Mouse (Mus musculus): ENCODE results near the gene Pigq.

Pigq gene

GRCm38 (mm10) chr17:25883268-25883667, 61.5 kb downstream of the Pigq start:
- in situ Hi-C loops (cut with MseI, MboI): no loop called here

- in situ Hi-C loops (cut with MseI, MboI): no loop called here
Measured at GRCm38 (mm10) chr17:25882306-25882705, 62.4 kb downstream of the Pigq start.

GRCm38 (mm10) chr17:25881691-25882090, 63.0 kb downstream of the Pigq start:
- in situ Hi-C loops (cut with MseI, MboI): no loop called here

DNA sequence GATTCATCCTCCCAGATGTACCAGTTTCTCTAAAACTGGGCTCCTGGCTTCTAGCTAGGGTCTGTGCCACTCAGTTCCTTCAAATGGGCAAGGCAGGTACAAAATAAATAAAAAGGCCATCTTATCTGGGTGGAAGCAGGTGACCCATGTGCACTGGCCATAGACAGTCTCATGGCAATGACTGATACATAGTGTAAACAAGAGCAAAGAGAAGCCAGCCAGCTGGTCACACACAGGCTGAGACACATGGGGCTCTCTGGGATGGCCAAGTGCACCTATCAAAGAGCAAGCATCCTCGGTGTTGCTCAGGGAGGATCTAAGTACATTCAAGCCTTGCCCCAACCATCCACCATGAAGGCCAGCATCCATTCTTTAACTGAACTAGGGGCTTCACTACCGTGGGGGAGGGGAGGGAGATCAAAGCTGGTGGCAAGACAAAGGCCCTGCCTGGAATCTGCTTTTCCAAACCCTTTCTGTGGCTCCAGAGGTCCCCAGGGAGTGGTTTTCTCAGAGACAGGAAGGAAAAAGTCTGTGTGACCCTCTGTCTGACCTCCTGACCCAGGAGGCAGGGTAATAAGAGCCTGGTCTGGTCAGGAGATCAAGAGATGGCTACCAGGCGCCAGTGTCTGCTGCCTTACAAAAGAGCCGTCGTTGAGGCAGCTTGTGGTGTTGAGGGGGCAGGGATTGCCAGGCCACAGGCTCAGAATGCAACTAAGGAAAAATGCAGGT, 63.7 kb downstream of the Pigq start:
- in situ Hi-C loops (cut with MseI, MboI): no loop called here

DNA sequence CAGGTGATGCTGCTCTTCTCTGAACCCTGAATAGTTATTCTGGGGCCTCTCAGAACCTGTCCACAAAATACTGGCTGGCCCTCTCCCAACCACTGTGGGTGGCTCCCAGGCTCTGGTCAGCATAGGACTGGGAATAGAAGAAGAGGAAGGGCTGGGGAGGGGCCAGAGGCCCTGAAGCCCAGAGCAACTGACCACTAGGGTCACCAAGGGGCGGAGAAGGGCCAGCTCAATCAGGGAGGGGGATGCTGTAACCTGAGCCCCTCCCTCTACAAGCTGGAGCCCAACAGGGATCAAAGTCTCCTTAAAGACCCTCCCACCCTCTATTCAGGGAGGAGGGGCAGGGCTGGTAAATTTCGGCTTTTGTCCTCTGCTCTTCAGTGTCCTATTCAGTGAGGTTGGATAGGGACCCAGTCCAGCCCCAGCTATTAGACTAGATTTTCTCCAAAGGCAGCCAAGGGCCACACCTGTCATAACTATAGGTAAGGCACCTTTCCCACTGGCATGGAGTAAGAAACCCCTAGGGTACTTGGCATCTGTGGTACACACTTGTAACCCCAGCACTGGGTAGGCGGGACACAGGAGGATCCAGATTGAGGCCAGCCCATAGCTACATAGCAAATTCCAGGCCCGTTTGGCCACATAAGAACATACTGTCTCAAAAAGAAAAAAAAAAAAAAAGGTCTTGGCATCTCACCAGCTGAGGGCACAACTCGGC, 64.4 kb downstream of the Pigq start, which contains the start of gene Wfikkn1:
TSS of gene Wfikkn1 (minus strand) at position 663 of the 715 bp plus-strand sequence.
- in situ Hi-C loops (cut with MseI, MboI): no loop called here

DNA sequence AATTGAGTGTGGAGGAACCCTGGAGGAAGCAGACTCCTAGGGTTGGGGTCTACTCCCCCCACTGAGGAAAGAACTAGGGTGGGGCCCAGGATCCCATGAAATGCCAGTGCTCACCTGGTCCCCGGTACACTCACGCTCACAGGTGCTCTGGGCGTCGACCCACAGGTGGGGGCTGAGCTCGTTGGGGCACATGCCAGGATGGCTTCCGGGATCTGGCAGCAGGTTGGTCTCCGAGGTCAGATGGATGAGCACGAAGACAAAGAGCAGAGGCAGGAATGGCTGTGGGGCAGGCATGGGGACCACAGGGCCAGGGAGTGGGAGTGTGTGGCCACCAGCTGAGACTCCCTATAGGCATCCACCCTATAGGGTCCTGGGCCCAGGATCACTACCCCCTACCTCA, 65.0 kb downstream of the Pigq start:
- in situ Hi-C loops (cut with MseI, MboI): no loop called here

- in situ Hi-C loops (cut with MseI, MboI): no loop called here
Measured at GRCm38 (mm10) chr17:25879261-25879660, 65.5 kb downstream of the Pigq start.

GRCm38 (mm10) chr17:25878611-25879180, 66.0 kb downstream of the Pigq start:
- in situ Hi-C loops (cut with MseI, MboI): no loop called here

DNA sequence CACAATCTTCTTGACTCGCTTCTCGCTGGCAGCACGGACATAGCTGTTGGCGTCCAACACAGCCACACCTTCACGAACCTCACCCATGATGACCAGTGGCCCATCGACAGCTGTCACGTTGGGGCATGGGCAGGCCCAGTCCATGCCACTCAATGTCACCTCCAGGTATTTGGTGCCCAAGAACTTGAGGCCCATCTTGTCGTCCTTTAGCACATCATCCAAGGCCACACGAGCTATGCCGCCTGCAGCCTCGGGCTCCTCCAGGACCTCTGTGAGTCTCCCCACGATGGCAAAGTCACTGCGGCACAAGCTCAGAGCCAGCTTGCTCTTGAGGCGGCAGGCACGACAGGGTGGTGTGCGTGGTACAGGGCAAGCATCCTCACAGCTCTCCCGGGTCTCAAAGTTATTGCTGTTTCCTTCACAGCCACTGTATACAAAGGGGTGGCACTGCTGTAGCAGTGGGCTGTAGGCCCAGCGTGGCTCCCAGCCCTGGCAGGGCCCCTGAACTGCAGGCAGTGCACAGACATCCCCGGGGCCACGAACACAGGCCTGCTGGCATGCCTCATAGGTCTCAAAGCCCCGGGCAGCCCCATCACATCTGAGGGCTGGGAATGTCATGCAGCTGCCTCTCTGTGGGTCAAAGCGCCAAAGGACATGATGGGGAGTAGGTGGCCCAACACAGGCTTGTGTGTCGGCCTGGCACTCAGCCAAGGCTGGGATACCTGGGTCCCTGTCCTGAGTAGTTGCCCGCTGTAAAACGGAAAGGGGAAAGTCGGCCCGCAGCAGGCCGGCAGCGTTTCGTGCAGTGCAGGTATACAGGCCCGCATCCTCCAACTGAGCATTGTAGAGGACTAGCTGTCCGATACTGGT, 66.8 kb downstream of the Pigq start:
- in situ Hi-C loops (cut with MseI, MboI): no loop called here

GRCm38 (mm10) chr17:25877025-25877424, 67.7 kb downstream of the Pigq start:
- in situ Hi-C loops (cut with MseI, MboI): no loop called here

All from mouse trophoblast stem cell (cell line).